Mouse (Mus musculus): Measurements from ENCODE around the gene Fam189a1.

DNA sequence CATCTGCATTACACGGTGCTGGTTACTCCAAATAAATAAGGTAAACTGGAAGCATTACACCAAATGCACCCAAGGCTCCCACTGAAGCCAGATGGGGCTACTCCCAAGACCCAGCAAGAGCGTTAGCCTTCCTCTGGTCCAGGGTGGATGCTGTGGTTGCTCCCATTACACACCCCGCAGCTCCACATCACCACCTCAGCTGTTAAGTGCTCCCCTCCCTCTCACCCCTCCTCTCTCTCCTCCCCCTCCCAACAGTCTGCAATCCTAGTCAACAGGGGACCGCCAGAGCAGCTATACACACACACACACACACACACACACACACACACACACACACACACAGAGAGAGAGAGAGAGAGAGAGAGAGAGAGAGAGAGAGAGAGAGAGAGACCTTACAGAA lies 109.7 kb downstream of the Fam189a1 start:
- TF ChIP-seq GATA1 (IDR thresholded peaks at IDR 0.05; ENCODE audit: low read length) (no peak), TAL1 (IDR thresholded peaks at IDR 0.05; ENCODE audit: low read length) (no peak)
